Mouse (Mus musculus) kidney, postnatal 10 days (tissue): Measurements from ENCODE around the gene Ccr3.
"Not testable (repeated sequence)": the region's sequence is repeated elsewhere in the genome, so short reads cannot be mapped to it uniquely, and the experiment has no call there.

Source experiments
- DNase-seq: peaks from one replicate; pipeline ENCODE4 v3.0.0; 2021; ENCODE audit warnings: mixed read lengths

The Ccr3 gene

DNA sequence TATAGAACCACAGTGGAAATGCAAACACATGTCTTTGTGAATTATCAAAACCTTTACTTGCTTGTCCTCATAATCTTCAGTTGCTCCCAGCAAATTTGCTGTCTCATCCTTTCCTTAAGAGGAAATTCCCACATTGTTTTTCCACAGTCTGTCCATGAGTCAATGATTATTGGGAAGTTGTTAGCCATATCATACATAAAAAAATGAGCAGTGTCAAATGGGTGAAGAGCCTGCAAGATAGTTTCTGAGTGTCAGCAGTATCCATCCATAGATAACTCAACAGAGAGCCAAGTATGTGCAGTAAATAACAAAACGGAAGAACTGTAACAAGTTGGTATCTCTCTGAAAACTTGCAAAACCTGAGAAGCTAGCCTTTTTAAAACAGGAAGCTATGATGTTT is at the start of gene Ccr3:
Gene Ccr3 (plus strand): TSS at position 301 of the 400 bp plus-strand sequence.
- no peak for DNase-seq

DNA sequence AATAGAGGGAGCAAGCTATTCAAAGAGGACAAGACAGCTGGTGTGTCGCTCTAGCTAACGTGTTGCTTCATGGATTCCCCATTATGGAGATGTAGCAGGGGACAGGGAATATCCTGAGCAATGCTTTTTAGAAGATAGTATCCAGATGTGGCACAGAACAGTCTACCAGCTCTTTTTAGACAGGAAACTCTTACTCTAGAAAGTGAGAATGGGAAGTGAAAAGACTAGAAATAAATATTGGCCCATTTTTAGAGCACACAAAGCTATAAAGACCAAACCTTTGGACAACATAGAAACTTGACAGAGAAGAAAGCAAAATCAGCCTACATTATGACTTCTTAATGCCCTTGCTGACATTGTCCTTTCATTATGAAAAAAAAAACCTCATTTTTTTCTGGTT is 46.1 kb upstream of the Ccr3 start:
- DNase-seq = no peak

DNA sequence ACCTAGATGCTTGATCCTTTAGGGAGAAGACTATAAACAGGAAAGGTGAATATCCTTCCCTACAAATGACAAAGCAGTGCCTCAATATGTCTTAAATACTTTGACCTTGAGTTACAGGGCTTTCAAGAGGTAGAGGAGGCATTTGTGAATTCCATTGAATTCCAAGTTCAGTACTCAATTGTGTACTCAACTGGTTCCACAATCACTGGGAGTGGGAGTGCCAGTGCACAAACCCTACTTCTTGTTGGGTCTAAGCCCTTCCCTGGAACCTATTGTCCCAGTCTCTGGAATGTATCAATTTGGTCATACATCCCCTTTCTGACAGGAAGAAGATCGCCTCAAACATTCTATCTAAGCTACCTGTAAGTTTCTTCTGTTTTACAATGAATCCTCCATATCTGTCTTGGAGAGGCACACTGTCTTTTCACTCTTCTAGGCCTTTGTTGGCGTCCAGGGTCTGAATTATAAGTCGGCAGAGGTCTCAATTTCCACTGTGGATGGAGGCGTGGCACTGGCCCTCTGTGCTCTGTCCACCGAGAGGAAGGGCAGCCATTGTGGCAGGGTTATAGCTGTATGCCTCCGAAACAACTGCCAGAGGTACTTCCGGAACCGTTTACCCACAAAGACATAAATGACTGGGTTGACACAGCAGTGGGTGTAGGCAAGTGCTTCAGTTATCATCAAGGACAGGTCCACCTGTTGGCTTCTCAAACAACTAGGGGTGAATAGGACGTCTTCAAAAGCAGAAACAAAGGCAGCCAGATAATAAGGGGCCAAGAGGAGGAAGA is 44.7 kb upstream of the Ccr3 start:
- no peak for DNase-seq

- DNase-seq = no peak
These were observed 43.5 kb upstream of the Ccr3 start, which contains the start of gene Ccr1l1 for GRCm38 (mm10) chr9:123978308-123978707. Gene Ccr1l1 (minus strand): TSS chr9:123978408.

DNA sequence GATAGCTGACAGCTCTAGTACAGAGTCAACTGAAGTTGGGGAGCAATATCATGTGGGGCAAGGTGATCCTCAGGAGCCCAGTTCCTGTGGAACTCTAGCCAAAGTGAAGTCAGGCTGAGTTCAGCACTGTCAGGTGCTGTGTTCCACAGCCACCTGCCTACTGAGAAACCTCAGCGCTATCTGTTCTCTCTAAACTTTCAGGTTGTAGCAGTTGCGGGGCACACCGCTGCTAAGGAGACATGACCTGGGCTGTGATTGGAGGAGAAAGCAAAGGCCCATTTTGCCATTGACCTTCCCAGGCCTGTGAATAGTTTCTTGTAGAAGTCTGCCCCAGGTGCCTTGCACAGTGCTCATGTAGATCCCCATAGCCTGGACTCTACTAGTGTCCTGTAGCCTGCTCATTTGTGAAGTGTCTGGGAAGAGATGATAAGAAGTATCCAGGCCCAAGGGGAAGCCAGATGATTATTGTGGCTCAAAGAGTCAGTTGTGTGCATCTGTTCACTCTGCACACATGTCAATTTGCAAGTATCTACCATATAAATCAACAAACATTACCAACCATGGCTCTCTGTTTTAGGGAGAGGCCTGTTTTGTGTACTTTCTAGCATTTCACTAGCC is 40.8 kb upstream of the Ccr3 start:
- DNase-seq = not testable (repeated sequence)

DNA sequence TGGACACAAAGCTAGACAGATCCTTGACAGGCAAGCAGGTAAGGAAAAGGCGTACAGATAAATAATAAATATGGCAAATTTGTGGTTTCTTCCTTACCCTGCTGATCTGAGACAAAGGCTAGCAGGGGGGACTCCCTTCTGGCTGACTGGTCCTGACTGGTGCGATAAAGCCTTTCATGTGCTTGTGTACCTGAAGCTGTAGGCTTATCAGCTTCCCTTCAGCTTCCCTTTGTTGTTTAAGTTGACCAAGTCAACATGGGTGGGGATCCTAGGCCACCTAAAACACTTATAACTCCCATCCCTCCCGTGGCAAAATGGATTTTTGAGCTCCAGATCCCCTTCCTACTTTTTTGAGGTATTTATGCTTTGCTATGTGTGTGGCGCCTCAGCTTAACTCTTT is 39.9 kb upstream of the Ccr3 start:
- DNase-seq = no peak

GRCm38 (mm10) chr9:123982720-123983119 is 39.1 kb upstream of the Ccr3 start:
- DNase-seq = no peak

- no peak for DNase-seq
These were observed 36.8 kb upstream of the Ccr3 start for GRCm38 (mm10) chr9:123984943-123985342.

GRCm38 (mm10) chr9:123986217-123986616 is 35.6 kb upstream of the Ccr3 start:
- no peak for DNase-seq

DNA sequence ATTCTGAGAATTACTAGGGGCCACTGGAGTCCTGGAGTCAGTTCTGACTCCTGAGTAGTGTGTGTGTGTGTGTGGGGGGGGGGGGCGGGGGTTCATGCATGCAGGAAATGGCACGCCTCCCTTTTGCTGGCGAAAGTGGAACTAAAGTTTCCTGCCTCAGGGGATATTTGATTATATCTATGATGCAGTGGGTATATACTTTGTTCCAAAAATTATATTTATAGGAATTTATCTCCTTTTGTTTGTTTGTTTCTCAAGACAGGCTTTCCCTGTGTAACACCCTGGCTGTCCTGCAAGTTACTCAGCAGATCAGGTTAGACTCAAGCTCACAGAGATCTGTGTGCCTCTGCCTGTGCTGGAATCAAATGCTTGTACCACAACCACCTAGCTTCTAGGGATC is 32.1 kb upstream of the Ccr3 start:
- DNase-seq = peak; percentile 7

DNA sequence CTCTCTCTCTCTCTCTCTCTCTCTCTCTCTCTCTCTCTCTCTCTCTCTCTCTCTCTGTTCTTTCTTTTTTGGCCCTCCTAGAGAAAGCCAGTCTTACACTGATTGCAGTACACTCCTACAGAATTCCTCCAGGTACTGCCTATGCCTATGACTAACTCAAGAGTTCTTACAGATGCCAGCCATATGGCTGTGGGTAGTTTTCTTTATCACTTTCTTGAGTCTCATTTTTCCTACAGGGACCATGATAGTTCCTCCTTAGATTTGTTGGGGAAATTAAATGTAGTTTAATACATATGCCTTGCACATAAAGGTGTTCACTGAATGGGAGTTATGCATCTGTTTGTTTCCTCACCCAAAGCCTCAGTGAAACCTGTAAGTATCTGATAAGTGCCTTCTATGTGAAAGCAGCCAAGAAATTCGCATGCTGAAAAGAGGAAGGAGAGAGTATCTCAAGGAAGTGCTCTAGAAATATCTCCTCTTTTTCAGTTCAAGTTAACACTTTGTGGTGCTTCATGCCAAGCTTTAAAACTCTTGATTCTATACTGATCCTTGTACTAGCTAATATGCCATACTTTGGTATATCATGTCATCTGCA is 30.4 kb upstream of the Ccr3 start:
- no peak for DNase-seq

DNA sequence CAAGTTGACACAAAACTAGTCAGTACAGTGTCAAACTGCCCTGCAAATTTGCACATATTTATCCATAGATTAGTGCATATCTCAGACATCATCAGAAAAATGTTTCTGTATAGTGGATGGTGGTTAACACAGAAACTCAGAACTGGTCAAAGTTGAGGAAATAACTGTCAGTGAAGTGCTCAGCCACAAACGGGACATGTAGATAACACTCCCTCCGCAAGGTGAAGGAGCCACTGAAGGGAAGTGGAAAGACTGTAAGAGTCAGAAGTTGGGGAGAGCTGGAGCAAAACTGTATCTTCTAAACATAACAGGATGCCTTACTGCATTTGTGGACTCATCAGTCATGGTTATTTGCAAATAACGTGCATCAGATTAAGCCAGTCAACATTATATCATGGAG is 24.1 kb upstream of the Ccr3 start:
- DNase-seq = no peak

- no peak for DNase-seq
These were observed 22.0 kb upstream of the Ccr3 start for GRCm38 (mm10) chr9:123999784-124000183.

- no peak for DNase-seq
These were observed 9.1 kb upstream of the Ccr3 start for GRCm38 (mm10) chr9:124012691-124013090.

- DNase-seq = no peak
These were observed 8.5 kb upstream of the Ccr3 start for GRCm38 (mm10) chr9:124013270-124013669.

DNA sequence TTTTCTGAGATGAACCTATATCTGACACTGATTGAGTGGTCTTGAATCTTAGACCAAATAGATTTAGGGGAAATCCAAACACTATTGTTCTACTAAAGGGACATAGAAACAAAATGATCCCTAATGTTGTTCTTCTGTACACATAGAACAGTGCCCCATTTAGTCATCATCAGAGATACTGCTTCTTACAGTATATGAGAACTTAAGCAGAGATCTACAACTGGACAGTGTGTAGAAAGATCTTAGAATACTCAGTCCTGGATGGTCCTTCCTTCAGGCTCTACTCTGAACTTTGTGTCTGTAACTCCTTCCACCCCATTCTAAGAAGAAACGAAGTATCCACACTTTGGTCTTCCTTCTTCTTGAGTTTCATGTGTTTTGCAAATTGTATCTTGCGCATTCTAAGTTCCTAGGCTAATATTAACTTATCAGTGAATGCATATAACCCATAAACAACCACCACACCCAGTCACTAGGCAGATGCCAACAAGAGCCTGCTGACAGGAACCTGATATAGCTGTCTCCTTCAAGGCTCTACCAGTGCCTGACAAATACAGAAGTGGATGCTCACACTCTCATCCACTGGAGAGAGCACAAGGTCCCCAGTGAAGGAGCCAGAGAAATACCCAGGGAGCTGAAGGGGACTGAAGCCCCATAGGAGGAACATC is 6.7 kb upstream of the Ccr3 start:
- no peak for DNase-seq

GRCm38 (mm10) chr9:124016048-124016447 is 5.7 kb upstream of the Ccr3 start:
- DNase-seq = no peak

GRCm38 (mm10) chr9:124019887-124020286 is 1.9 kb upstream of the Ccr3 start:
- DNase-seq = no peak

- peak; percentile 12 for DNase-seq
These were observed 11.6 kb downstream of the Ccr3 start for GRCm38 (mm10) chr9:124033345-124033744.

DNA sequence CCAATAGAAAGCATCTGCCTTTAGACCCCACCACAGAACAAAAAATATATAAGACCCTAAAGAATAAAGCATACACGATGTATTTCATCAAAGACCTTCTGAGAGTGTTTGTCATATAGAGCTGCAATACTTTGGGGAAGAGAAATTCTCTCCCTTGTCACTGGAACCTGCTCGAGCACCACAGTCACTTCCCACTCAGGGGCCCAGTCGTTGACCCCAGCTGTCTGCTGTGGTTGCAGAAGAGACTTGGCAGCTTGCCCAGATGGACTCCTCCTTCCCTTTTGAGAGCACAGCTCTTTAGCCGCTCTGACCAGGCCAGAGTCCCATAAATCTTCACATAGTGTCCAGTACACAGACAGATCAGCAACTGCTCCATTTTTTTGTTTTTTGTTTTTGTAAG is 15.9 kb downstream of the Ccr3 start:
- DNase-seq = peak; percentile 92

DNA sequence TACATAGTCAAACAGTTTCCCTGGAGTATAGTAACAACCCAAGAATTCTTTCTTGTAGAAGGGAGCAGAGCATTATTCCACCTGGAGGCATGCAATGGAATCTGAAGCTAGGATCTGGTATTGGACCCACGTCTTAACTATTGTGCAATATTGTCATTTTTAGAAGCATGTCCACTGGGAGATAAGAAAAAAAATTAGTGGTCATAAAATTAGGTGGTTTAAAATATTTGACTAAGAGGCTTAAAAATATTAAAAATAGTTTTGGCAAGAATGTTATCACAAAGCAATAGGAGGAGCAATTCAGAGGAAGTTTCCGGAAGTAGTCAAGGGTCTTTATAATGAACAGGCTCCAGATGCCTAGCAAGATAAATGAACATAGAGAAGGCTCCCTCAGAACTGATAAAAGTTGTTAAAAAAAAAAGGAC is 16.4 kb downstream of the Ccr3 start:
- DNase-seq = no peak

- DNase-seq = no peak
These were observed 17.2 kb downstream of the Ccr3 start for GRCm38 (mm10) chr9:124038949-124039348.

GRCm38 (mm10) chr9:124040932-124041331 is 19.2 kb downstream of the Ccr3 start:
- no peak for DNase-seq

DNA sequence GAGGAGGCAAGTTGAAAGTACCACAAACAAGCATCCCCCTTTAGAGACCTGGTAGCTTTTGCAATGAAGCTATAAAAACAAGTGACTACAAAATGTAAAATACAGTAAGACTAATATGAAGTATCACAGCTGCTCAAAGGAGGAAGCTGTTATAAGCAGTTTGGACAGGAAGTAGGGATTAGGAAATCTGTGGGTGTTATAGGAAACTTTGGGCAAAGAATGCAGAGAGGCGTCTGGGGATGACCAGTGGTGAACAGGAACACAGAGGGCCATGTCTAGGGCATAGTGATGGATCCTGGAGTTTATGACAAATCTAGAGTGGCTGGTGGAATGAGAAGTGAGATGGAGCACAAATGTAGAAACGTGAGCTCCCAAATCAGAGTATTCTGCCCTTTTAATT is 31.8 kb downstream of the Ccr3 start:
- DNase-seq = no peak
